Mouse (Mus musculus): ENCODE results near the gene Schip1. TPM values are rescaled to one million over a fixed set of nuclear protein-coding genes. Genes with fewer than 3 reads are reported as not detected.
"Not testable (repeated sequence)": the region's sequence is repeated elsewhere in the genome, so short reads cannot be mapped to it uniquely, and the experiment has no call there.

The Schip1 gene
- not detected for polyA plus RNA-seq (2017; shearing (Covaris generic))

GRCm38 (mm10) chr3:68064731-68065130, at the start of gene Schip1:
Gene Schip1 (plus strand): TSS chr3:68064802.
- no peak for ATAC-seq

- ATAC-seq: no peak
Measured at GRCm38 (mm10) chr3:68015786-68016185, 48.8 kb upstream of the Schip1 start.

- ATAC-seq: no peak
Measured at GRCm38 (mm10) chr3:68019401-68019800, 45.2 kb upstream of the Schip1 start.

- ATAC-seq: no peak
Measured at GRCm38 (mm10) chr3:68036097-68036496, 28.5 kb upstream of the Schip1 start.

GRCm38 (mm10) chr3:68042951-68043350, 21.7 kb upstream of the Schip1 start:
- no peak for ATAC-seq

- peak; percentile 56 for ATAC-seq
Measured at GRCm38 (mm10) chr3:68045475-68046416, 18.9 kb upstream of the Schip1 start.

GRCm38 (mm10) chr3:68053538-68053937, 11.1 kb upstream of the Schip1 start:
- no peak for ATAC-seq

GRCm38 (mm10) chr3:68055071-68055470, 9.5 kb upstream of the Schip1 start:
- no peak for ATAC-seq

- peak; percentile 85 for ATAC-seq
Measured at GRCm38 (mm10) chr3:68056373-68057275, 8.0 kb upstream of the Schip1 start.

GRCm38 (mm10) chr3:68059162-68059800, 5.3 kb upstream of the Schip1 start:
- no peak for ATAC-seq

GRCm38 (mm10) chr3:68071395-68072386, 7.1 kb downstream of the Schip1 start:
- ATAC-seq: no peak

GRCm38 (mm10) chr3:68077406-68077805, 12.8 kb downstream of the Schip1 start:
- no peak for ATAC-seq

- ATAC-seq: no peak
Measured at GRCm38 (mm10) chr3:68085024-68085423, 20.4 kb downstream of the Schip1 start.

GRCm38 (mm10) chr3:68092108-68092507, 27.5 kb downstream of the Schip1 start:
- ATAC-seq: no peak

- ATAC-seq: no peak
Measured at GRCm38 (mm10) chr3:68096724-68097431, 32.3 kb downstream of the Schip1 start.

GRCm38 (mm10) chr3:68099561-68099960, 35.0 kb downstream of the Schip1 start:
- ATAC-seq: not testable (repeated sequence)

- ATAC-seq: no peak
Measured at GRCm38 (mm10) chr3:68101343-68101742, 36.7 kb downstream of the Schip1 start.

- no peak for ATAC-seq
Measured at GRCm38 (mm10) chr3:68105081-68105685, 40.6 kb downstream of the Schip1 start.

GRCm38 (mm10) chr3:68121338-68121737, 56.7 kb downstream of the Schip1 start:
- ATAC-seq: no peak

- ATAC-seq: no peak
Measured at GRCm38 (mm10) chr3:68126284-68126856, 61.8 kb downstream of the Schip1 start.
